Mouse (Mus musculus) G1E (cell line): ENCODE data around the gene Ate1. TPM values are rescaled to one million over a fixed set of nuclear protein-coding genes. Genes with fewer than 3 reads are reported as not detected.
A peak's percentile ranks its signal among the peaks of the same experiment; 100 is the strongest.

ENCODE experiments used
- ATAC-seq: 2 replicates; pipeline ENCODE4 v1.8.0; 2016; ENCODE audit warnings: mild to moderate bottlenecking; ENCODE audit not compliant: insufficient number of reproducible peaks, poor library complexity, low FRiP score, severe bottlenecking; ENCODE audit errors: extremely low read depth
- DNase-seq: peaks from one replicate; pipeline ENCODE4 v3.0.0; 2012; ENCODE audit warnings: low spot score
- H3K27me3 ChIP-seq: 2 replicates; pipeline ENCODE4 v1.6.1; 2012; ENCODE audit warnings: mild to moderate bottlenecking, low read length, inconsistent platforms; ENCODE audit not compliant: insufficient read depth
- H3K36me3 ChIP-seq: replicated peaks from 2 replicates; pipeline ENCODE3; 2012; ENCODE audit warnings: mild to moderate bottlenecking, inconsistent platforms
- H3K4me1 ChIP-seq: 2 replicates; pipeline ENCODE4 v1.6.1; 2012; ENCODE audit warnings: low read depth, low read length, inconsistent platforms, mixed read lengths; ENCODE audit not compliant: insufficient read depth
- H3K4me3 ChIP-seq: 2 replicates; pipeline ENCODE4 v1.5.1; 2012; ENCODE audit warnings: low read depth, mild to moderate bottlenecking, inconsistent platforms, low read length, moderate library complexity, mixed read lengths
- H3K9me3 ChIP-seq: replicated peaks from 2 replicates; pipeline ENCODE4 v1.6.1; 2012; ENCODE audit warnings: inconsistent platforms
- CTCF ChIP-seq: IDR thresholded peaks from 2 replicates; pipeline ENCODE4 v1.5.1; 2012; ENCODE audit warnings: low read depth, low read length, inconsistent platforms, mixed read lengths
- GATA1 ChIP-seq: IDR thresholded peaks from 2 replicates; pipeline ENCODE4 v1.6.1; 2012; ENCODE audit warnings: borderline replicate concordance, low read length, inconsistent platforms, mixed read lengths
- GATA2 ChIP-seq: IDR thresholded peaks from 2 replicates; pipeline ENCODE4 v1.6.1; 2012; ENCODE audit warnings: low read depth, low read length, inconsistent platforms, borderline replicate concordance
- POLR2AphosphoS5 ChIP-seq: IDR thresholded peaks from 2 replicates; pipeline ENCODE4 v1.6.1; 2012; ENCODE audit warnings: low read depth, low read length, inconsistent platforms; ENCODE audit not compliant: insufficient replicate concordance
- TAL1 ChIP-seq: conservative IDR thresholded peaks from 2 replicates; pipeline ENCODE4 v1.6.1; 2012; ENCODE audit warnings: low read depth, low read length, inconsistent platforms, mixed read lengths
- polyA plus RNA-seq: library from polyadenylated mRNA; stranded (reverse); fragments of >175 nt; gene quantifications from 2 replicates; pipeline ENCODE4 v1.2.3, GENCODE M21; 2012
- total RNA-seq, 2 experiments: library from RNA; stranded (forward) in 1 of 2; stranded (reverse) in 1 of 2; fragments of 200-1000 nt in 1 of 2; fragments of >200 nt in 1 of 2; fragmentation: Nextera tagmentation in 1 of 2; gene quantifications; 2 replicates each; pipeline ENCODE4 v1.2.3; 2014 to 2017

Gene Ate1
- 32.2 and 37.5 TPM in 2 replicates for total RNA-seq (2014; fragmentation: Nextera tagmentation)
- total RNA-seq (2017) = 41.4 and 49.9 TPM in 2 replicates
- 3.5 and 5.2 TPM in 2 replicates for polyA plus RNA-seq

- Histone ChIP-seq H3K4me3 (peak within 1 kb of the TSS; percentile 85), H3K4me1 (peaks cover 18% of the 10 kb centered on the region), H3K36me3 (peaks cover 13% of the 10 kb centered on the region), H3K27me3 (no peaks in the 10 kb centered on the region), H3K9me3 (peaks cover 8% of the 10 kb centered on the region)
- DNase-seq = no peak
- ATAC-seq = no peak
- no peak for TF ChIP-seq POLR2AphosphoS5
- TF ChIP-seq TAL1 = no peak
- no peak for TF ChIP-seq GATA2
Observed at GRCm38 (mm10) chr7:130520049-130520425, at the start of gene Ate1. Gene Ate1, minus strand, starts transcription at chr7:130520369.

DNA sequence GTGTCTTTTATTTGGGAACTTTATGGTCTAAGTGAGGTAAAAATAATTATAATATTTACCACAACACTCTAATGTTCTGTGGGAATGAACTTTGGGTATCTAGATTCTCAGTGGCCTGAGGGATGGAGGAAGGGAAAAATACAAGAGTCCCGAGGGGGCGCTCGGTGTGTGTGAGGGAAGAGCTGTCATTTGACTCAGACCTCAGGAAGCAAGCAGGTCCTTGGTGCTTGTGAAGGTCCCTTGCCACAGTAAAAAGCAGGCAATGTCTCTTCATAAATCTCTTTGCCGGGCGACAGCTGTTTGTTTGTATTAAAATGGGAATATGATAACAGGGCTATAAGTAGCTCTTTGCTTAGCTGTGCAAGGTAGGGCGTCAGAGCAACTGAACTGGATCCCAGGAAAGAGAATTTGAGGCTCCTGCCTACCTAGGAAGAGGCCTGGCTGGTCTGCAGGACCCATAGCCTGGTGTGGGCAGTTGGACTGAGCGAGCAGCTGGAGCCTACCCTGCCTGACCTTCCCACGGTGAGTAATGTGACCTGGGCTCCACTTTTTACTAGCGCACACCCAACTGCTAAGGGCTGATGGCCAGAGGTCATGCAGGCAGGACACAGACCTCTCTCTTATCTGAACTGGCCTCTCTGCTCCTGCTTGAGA is 48.7 kb upstream of the Ate1 start:
- Histone ChIP-seq H3K4me1 (no peaks in the 10 kb centered on the region), H3K36me3 (no peaks in the 10 kb centered on the region), H3K9me3 (no peaks in the 10 kb centered on the region), H3K4me3 (no peak overlapping the region), H3K27me3 (no peaks in the 10 kb centered on the region)
- no peak for ATAC-seq
- DNase-seq = no peak
- TF ChIP-seq GATA1 (no peak), GATA2 (no peak), POLR2AphosphoS5 (no peak), TAL1 (no peak), CTCF (no peak)

DNA sequence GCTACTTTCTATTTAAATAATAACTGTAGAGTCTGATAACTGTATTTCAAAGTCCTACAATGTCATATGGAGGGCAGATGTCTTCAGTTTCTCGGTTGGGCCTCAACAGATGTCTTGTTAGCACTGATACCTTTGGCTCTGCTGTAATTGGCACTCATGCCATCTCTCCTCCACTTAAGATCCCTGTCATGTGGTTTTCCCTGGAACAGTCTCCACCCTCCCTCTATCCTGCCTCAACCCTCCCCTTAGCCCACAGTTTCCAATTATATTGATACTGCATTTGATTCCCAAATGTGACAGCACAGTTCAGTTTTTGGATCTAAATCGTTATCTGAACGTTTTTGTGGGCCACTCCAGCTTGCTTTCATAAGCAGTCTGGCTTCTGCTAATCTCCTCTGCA is 44.4 kb upstream of the Ate1 start:
- Histone ChIP-seq H3K9me3 (no peaks in the 10 kb centered on the region), H3K27me3 (no peaks in the 10 kb centered on the region), H3K4me3 (no peak overlapping the region), H3K36me3 (no peaks in the 10 kb centered on the region), H3K4me1 (no peaks in the 10 kb centered on the region)
- no peak for ATAC-seq
- DNase-seq = no peak
- TF ChIP-seq TAL1 (no peak), GATA2 (no peak), CTCF (no peak), GATA1 (no peak), POLR2AphosphoS5 (no peak)

GRCm38 (mm10) chr7:130563880-130564279 is 43.7 kb upstream of the Ate1 start:
- H3K9me3 ChIP-seq = no peaks in the 10 kb centered on the region
- no peaks in the 10 kb centered on the region for H3K4me1 ChIP-seq
- H3K36me3 ChIP-seq = no peaks in the 10 kb centered on the region
- H3K4me3 ChIP-seq = no peak overlapping the region
- ATAC-seq (no peak), DNase-seq (no peak)
- TF ChIP-seq GATA2 = no peak
- TF ChIP-seq TAL1 = no peak
- no peaks in the 10 kb centered on the region for H3K27me3 ChIP-seq

DNA sequence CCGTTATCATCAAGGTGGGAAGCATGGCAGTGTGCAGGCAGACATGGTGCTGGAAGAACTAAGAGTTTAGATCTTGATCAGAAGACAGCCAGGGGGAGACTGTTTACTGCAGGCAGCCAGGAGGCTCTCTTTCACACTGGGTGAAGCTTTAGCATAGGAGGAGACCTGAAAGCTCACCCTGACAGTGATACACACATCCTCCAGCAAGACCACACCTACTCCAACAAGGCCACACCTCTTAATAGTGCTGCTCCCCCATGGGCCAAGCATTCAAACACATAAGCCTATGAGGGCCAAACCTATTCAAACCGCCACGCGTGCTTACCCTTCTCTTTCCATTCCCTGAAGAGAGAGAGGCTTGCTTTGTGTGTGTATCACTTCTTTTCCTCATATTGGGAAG is 43.1 kb upstream of the Ate1 start:
- Histone ChIP-seq H3K9me3 (no peaks in the 10 kb centered on the region), H3K36me3 (no peaks in the 10 kb centered on the region), H3K4me1 (no peaks in the 10 kb centered on the region), H3K4me3 (no peak overlapping the region), H3K27me3 (peaks cover 4% of the 10 kb centered on the region)
- DNase-seq (no peak), ATAC-seq (no peak)
- TF ChIP-seq GATA2 (no peak), POLR2AphosphoS5 (no peak), GATA1 (no peak), TAL1 (no peak), CTCF (no peak)

DNA sequence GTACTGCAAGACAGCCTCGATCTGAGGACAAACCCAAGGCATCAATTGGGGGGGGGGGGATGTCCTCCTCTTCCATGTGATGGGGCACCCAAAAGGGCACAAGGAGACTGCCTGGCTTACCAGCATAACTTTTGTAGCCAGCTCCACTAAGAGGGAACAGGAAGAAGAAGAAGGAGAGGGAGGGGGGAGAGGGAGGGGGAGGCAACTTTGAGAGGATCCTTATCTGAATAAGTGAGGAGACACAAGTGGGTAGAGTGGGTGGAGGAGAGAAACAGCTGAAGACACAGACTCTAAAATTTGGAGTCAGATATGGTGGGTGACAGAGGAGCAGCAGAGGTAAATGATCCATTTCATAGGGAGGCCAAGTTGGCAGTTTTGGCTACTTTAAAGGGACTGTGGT is 40.8 kb upstream of the Ate1 start:
- Histone ChIP-seq H3K4me3 (no peak overlapping the region), H3K9me3 (no peaks in the 10 kb centered on the region), H3K4me1 (no peaks in the 10 kb centered on the region), H3K27me3 (peaks cover 9% of the 10 kb centered on the region), H3K36me3 (no peaks in the 10 kb centered on the region)
- DNase-seq (no peak), ATAC-seq (no peak; the same call in 1 of the 2 replicates)
- TF ChIP-seq GATA1 = no peak
- no peak for TF ChIP-seq GATA2
- TF ChIP-seq CTCF = no peak
- no peak for TF ChIP-seq TAL1
- TF ChIP-seq POLR2AphosphoS5 = no peak
